In genomic region chr1:46922904-46923303, GRCm38 (mm10) we compare ENCODE assay signal across 24 mouse cellular contexts. TPM values are rescaled to one million over a fixed set of nuclear protein-coding genes. Genes with fewer than 3 reads are reported as not detected.
DNase-seq lines count a peak whose midpoint lies in the region; ATAC-seq lines count a peak whose summit lies in the region.
"Had no signal": no experiment of that assay in that cellular context is flagged by ENCODE, and none has a peak within 500 bp of the region (broad histone marks: within the 10 kb centered on the region; RNA-seq: fewer than 3 reads in every experiment).

No protein-coding gene starts in this region.

- H3K27me3 ChIP-seq in splenic B cell, adult 2 months (ENCODE audit: control insufficient read depth, insufficient read depth, low read length, poor library complexity, severe bottlenecking): no peaks in the 10 kb centered on the region
- H3K27me3 ChIP-seq in hindbrain, embryonic 16.5 days (replicated peaks; ENCODE audit: control insufficient read depth, insufficient read depth, low read length): no peaks in the 10 kb centered on the region
- H3K27me3 ChIP-seq: CH12.LX; embryonic facial prominence, embryonic 15.5 days; forebrain, embryonic 15.5 days; heart, embryonic 15.5 days had no signal

- H3K27ac ChIP-seq in hindbrain, embryonic 16.5 days (ENCODE audit: low read depth, low read length): no peak overlapping the region
- H3K27ac ChIP-seq: embryonic facial prominence, embryonic 15.5 days; forebrain, embryonic 10.5 days; forebrain, embryonic 15.5 days; heart, embryonic 15.5 days; hindbrain, embryonic 10.5 days; hindbrain, embryonic 14.5 days had no signal

- intact Hi-C loops in heart, postnatal 14 days (cut with DNase I): loop anchor here (5.0 kb wide), 1 partner anchor 71 kb away; no protein-coding TSS in a partner anchor

- no peak for ATAC-seq in hindbrain, embryonic 16.5 days
- ATAC-seq: forebrain, embryonic 15.5 days; Patski had no signal

- no peak overlapping the region for H3K9ac ChIP-seq in hindbrain, embryonic 16.5 days (ENCODE audit: low read depth, low read length)
- H3K9ac ChIP-seq: embryonic facial prominence, embryonic 15.5 days; forebrain, embryonic 15.5 days; heart, embryonic 15.5 days; hindbrain, embryonic 14.5 days had no signal

- H3K36me3 ChIP-seq in splenic B cell, adult 2 months (ENCODE audit: control insufficient read depth, insufficient read depth, low read length, poor library complexity, severe bottlenecking): no peaks in the 10 kb centered on the region
- H3K36me3 ChIP-seq in hindbrain, embryonic 16.5 days (ENCODE audit: control insufficient read depth, insufficient read depth, low read length): no peaks in the 10 kb centered on the region
- H3K36me3 ChIP-seq: embryonic facial prominence, embryonic 15.5 days; forebrain, embryonic 10.5 days; forebrain, embryonic 15.5 days; heart, embryonic 15.5 days; hindbrain, embryonic 10.5 days had no signal

- no peak overlapping the region for H3K4me3 ChIP-seq in hindbrain, embryonic 16.5 days (ENCODE audit: low read length)
- H3K4me3 ChIP-seq: embryonic facial prominence, embryonic 15.5 days; erythroblast, embryonic 14.5 days; forebrain, embryonic 10.5 days; forebrain, embryonic 15.5 days; heart, adult 2 months; heart, embryonic 15.5 days; hindbrain, embryonic 10.5 days had no signal

- H3K4me2 ChIP-seq in hindbrain, embryonic 16.5 days (ENCODE audit: low read length): no peak overlapping the region
- H3K4me2 ChIP-seq: embryonic facial prominence, embryonic 15.5 days; forebrain, embryonic 15.5 days; heart, embryonic 11.5 days; heart, embryonic 15.5 days; hindbrain, embryonic 14.5 days had no signal

- DNase-seq in heart, adult 11 months: peak; percentile 17
- DNase-seq in heart, postnatal 14 days: no peak
- DNase-seq in CD4-positive, CD25-positive, alpha-beta regulatory T cell, adult 2 months (ENCODE audit: low read depth, low spot score): peak; percentile 40
- DNase-seq in induced T-regulatory cell, adult 2 months (ENCODE audit: low read depth): peak; percentile 29
- DNase-seq in splenic B cell, adult 2 months (ENCODE audit: low read depth, low spot score): peak; percentile 31
- DNase-seq in frontal cortex, postnatal 14 days (ENCODE audit: low spot score in 2 of 2): no peak
- DNase-seq: adrenal gland, adult 8-10 months; cerebellum, adult 11 months; cerebellum, adult 8-10 months; cerebellum, postnatal 14 days; embryo, embryonic 11 days; gastrocnemius, postnatal 10 days; heart, adult 2 months had no signal

- H3K9me3 ChIP-seq in hindbrain, embryonic 16.5 days (ENCODE audit: control insufficient read depth, low read length): no peaks in the 10 kb centered on the region
- H3K9me3 ChIP-seq: embryonic facial prominence, embryonic 15.5 days; forebrain, embryonic 10.5 days; forebrain, embryonic 15.5 days; heart, embryonic 15.5 days; hindbrain, embryonic 10.5 days had no signal

- H3K4me1 ChIP-seq in hindbrain, embryonic 16.5 days (ENCODE audit: control insufficient read depth, insufficient read depth, low read depth, low read length): no peaks in the 10 kb centered on the region
- H3K4me1 ChIP-seq: embryonic facial prominence, embryonic 15.5 days; forebrain, embryonic 15.5 days; heart, embryonic 15.5 days; hindbrain, embryonic 10.5 days had no signal

- 89% methylated on average over 7 of the region's 7 CpGs for WGBS in hindbrain, embryonic 16.5 days

RNA-seq across cellular contexts. Expression of gene Slc39a10, which starts 30.3 kb away (rescaled TPM):
- total RNA-seq in heart, postnatal 14 days (2021): 10 to 100 TPM; 14.0 to 15.1 TPM
- 49.2 and 56.9 TPM in 2 replicates for polyA plus RNA-seq in hindbrain, embryonic 16.5 days (2015; fragmentation: Nextera tagmentation; extraction: Ambion mirVana)

Comparison
In these comparisons a context has a peak if more than half of its experiments do, and no peak if none do; other contexts are left out.
1. DNase-seq: peak in heart, adult 11 months (single experiment), CD4-positive, CD25-positive, alpha-beta regulatory T cell, adult 2 months (single experiment), induced T-regulatory cell, adult 2 months (single experiment) and splenic B cell, adult 2 months (single experiment); none in heart, postnatal 14 days (0 of 2) and frontal cortex, postnatal 14 days (0 of 2).